Mouse (Mus musculus) cerebellum, adult (tissue): ENCODE measurements around the gene Cobll1.

Experiments
- ATAC-seq: cut with Nextera tagmentation; 2 replicates; pipeline ENCODE4 v1.9.2; 2017; ENCODE audit warnings: mild to moderate bottlenecking, moderate library complexity, mixed read lengths; ENCODE audit not compliant: insufficient number of reproducible peaks, low FRiP score, low TSS enrichment

The Cobll1 gene

DNA sequence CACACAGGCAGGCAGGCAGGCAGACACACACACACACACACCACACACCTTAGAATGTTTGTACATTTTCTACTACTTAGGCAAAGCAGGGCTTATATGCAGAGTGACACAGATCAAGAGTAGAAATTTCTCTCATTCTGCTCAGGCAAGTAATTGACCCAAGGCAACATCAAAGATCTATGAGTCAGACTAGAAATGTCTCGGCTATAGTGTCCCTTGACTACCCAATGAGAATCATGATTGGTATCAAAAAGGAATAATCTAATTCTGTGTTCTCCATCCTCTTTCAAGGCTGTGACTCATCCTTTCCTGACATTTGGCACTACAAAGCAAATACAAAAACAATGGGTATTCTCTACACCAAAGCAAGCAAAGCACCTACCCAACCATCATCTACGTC, 77.5 kb downstream of the Cobll1 start:
- ATAC-seq = no peak

DNA sequence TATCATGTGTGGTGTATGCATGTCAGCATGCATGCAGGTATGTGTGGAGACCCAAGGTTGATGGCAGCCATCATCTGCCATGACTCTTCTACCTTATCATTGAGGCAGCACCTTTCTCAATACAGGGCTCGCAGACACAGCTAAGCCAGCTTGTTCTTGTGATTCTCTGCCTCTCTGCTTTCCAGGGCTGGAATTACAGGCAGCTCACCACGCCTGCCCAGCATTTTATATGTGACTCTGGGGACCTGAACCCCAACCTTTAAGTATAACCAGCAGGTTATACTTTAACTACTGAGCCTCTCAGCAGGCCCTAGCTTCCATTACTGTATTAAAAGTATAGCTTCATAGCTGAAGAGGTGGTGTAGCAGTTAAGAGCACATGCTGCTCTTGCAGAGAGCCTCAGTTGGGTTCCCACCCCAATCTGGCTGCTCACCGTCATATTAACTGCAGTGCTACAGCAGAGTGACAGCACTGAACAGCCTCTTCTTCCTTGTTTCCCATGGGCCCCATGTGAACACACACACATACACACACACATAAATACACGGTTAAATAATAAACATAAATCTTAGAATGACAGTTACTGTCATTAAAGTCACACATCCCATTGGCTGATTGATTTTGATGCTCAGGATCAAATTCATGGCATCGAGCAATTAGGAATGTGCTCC, 81.1 kb downstream of the Cobll1 start:
- ATAC-seq = no peak

DNA sequence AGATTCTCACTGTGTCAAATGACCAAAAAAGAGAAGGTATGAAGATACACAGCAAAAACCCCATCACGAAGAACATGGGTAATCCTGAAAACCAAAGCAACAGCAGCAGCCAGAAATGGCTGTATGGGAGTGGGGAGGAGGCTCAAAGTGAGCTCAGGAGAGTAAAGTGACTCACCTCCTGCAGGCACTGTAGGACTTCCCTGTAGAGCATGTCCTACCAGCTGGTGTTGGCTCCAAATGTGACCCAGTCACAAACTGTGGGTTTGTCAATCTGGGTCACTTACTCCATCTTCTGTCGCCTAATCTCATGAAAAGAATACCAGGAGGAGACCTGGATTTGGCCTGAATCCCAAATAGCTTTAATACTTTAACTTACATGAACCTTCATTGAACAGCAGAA, 81.9 kb downstream of the Cobll1 start:
- no peak for ATAC-seq

DNA sequence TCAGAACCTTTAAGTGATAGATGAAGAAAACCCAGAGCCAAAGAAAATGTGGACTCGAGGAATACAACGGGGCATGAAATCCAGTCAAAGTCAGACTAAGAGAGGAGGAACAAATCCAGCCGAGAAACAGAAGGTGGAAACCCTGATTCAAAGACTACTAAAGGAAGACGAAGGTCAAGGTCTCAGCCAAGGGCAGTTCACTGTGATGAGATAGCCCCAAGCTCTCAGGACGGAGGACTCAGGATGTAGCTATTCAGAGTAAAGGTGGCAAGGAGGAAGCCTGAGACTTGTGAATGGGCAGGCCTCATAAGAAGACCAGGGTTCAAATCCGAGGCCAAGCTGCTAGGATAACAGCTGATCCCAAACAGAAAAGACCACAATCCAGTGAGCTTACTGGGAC, 90.3 kb downstream of the Cobll1 start:
- ATAC-seq = no peak

DNA sequence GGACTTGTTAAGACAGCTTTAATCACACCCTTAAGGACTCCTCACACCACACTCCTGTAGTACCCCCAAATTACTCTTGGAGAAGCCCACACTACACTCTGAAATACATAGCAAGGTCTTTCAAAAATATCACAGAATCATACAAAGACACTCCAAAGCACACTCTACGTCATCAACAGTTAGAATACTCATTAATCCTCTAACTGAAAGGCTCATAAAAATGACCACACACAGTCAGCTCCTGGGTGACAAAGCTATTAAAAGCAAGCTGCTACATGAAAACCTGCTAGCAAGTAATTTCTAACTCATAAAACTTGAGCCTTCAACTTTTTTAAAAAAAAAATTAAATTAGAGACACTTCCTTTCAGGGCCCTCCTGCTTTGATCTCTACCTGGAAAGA, 91.8 kb downstream of the Cobll1 start:
- no peak for ATAC-seq

DNA sequence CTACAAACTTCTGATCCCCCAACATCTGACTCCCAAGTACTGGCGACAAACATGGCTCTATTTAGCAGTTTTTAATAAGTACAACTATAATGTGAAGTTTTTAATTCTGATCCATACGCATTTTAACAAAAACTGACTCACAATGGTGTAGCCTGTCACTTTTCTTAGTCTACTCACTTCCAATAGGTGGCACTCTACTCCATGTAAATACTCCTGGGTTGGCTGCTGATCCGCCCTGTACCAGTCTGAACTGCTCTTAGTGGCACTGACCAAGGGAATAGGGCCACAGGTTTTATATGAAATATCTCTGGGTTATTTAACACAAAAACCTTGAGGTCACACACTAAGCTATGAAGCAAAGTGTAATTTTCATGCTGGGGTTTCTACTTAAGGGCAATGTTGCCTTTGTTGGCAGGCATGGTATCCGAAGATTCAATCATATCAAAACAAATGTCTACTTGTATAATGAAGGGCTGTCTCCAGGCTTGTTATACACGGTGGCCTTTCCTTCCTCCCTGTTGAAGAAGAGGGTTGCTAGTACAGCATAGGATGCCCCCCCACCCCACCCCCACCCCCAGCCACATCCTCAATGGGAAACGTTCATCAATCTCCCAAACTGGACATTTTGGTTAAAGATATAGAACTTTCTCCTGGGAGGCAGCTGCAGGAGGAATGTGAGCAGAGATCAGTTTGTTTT, 93.6 kb downstream of the Cobll1 start:
- no peak for ATAC-seq

DNA sequence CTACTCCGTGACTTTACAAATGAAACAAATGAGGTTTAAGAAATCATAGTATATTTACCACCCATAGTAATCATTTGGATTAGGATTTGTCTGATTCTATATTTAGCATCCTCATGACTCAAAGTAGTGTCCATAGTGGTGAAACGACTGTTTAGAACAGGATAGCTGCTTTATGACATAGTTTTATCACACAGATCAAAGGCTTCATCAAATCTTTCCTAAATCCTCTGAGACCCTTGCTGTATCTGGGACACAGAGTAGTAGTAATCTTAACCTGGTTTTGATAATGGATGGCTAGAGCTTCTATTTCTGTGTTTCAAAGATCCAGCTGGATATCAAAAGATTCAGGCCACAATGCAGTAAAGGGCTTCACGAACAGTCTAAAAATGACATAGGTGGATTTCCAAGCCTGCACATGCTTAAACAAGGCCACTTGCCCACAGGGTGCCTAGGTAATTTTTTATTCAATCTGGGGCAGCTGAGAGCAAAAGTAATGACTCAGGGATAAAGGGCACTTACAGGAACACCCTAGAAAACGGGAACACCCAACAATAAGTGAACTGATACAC, 98.0 kb downstream of the Cobll1 start:
- ATAC-seq = no peak

DNA sequence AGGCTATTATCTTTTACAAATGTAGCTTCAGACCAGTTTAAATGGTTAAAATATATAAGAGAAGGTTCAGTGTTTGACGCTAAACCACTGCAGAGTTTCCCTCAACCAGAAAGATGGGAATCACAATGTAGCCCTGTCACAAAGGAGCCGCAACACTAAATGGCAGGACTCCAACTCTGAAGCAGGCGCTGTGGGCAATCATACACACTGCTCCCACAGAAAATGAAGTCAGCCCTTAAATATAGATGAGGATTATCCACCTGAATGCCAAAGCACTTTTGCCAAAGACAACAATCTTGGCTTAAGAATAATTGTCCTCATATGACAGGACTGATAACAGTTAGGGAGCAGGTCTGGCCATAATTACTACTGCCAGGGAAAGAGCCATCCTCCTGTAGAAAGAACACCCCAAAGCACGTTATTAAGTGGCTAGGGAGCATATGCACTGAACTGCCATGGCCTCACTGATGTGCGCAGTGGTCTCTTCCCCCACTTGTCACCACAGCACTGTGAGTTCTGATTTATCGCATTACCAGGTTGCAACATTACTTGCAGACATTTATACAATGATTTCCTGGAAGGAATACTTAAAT, 98.8 kb downstream of the Cobll1 start:
- peak; percentile 53 for ATAC-seq

DNA sequence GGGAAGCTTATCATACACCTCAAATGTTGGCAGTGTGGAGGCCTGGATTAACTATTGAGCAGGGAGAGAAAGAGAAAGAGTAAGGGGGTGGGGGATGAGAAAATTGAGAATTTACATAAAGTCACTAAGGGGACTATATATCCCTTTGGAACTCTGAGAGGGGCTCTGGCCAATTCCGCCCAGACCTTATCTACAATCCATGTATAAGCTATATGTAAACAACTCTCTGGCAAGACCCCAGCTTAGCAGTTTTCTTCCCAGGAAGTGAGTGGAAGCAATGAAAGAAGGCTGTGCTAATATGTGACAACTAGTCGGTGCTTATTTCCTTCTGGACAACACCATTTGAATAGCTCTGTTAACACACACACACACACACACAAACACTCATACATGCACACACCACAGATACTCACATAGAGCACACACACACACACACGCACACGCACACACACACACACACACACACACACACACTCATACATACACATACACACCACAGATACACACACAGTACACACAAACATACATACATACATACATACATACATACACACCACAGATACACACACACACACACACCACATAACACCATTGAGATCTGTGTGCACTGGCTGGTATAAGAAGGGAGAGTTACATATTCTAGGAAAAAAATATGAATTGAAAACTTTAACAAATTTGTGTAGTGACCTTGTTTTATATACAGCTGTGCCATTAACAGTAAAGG, 99.4 kb downstream of the Cobll1 start:
- no peak for ATAC-seq

DNA sequence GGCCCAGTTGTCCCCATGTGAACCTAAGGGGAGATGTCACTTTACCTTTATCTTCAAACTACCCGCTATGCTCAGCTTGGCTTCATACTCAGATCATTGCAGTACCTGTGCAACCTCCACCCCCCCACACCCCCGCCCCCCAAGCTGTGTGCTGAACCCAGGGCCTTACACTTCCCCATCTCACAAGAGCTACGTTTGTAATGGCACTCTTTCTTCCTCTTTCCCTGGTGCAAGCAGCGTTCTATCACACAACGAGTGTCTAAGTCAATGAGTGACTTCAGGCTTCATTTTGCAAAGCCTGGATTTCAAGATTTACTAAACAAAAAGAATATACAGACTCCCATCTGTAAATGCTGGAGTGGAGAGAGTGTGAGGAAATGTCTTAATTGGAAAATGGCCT, 100.2 kb downstream of the Cobll1 start:
- ATAC-seq = no peak

DNA sequence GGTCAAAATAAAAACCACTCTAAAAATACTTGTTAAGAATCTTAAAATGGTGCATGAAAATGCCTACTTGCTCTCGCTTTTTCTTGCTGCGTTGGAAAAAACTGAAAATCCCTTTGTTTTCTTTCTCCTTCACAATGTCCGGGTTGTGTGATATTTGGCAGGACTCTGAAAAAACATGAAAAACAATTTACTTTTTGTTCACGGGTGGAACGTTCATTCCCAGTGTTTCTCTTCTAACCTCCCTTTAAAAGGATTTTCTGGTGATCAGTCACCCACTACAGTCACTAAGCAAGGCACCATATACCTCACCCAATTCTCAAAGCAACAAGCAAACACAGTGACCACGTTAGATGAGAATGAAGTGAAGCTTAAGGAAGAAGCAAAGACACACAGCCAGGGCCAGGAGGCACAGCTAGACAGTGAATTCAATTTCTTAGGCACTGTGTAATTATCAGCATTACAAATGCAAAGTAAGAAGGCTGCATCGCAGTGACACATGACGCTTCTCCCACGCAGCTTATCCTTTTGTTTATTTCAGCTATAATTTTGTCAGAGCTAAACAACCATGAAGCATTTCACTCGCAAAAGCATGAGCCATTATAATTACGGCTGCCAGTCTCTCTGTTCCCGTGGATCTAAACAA, 112.9 kb downstream of the Cobll1 start:
- no peak for ATAC-seq

DNA sequence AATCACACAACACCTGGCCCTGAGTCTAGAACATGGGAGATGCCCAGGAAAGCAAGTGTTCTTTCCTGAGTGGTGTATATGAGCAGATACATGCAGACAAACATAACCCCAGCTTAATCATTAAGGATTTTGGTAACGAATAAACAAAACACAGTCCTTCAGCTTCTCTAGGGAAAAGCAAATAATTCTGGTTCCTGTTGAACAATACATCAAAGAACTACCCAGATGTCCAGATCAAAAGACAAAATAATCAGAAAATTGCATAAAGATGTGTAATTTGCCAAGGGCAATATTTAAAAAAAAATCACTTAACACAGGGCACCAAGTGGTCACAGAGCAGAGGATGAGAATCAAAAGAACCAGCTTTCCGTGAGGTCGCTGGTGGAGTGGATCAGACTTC, 115.5 kb downstream of the Cobll1 start:
- ATAC-seq = no peak

DNA sequence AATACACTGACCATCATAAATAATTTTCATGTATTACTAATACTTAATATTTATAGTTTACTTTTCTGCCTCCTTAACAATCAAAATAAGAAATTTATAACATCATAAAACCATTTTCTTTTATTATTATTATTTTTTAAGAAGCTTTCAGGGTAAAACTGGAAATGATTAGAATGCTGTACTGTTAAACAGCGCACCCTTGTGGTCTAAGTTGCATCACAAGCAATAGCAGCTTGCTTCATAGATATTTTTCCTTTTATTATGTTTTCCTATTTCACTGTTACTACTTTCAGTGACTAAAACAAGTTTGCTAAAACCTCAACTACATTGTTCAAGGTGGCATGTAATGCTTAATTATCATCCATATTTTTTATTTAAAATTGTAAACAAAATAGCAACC, 117.8 kb downstream of the Cobll1 start:
- no peak for ATAC-seq

DNA sequence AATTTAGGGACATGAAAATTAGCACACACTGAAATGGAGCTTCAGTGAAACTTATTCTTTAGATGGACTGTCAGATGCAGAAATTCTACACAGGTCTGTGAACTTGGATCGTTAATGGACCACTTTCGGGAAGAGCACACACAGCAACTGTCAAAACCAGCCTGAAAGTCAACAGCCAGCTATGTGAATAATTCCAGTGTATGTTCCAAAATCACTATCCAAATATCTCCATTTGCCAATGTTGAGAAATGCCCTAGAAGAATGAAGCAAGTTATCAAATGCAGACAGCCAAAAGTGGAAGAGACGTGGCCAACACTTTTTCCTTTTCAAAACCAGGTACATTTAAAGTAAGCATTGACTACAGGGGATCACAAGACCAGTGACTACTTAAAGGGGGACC, 118.2 kb downstream of the Cobll1 start:
- no peak for ATAC-seq

DNA sequence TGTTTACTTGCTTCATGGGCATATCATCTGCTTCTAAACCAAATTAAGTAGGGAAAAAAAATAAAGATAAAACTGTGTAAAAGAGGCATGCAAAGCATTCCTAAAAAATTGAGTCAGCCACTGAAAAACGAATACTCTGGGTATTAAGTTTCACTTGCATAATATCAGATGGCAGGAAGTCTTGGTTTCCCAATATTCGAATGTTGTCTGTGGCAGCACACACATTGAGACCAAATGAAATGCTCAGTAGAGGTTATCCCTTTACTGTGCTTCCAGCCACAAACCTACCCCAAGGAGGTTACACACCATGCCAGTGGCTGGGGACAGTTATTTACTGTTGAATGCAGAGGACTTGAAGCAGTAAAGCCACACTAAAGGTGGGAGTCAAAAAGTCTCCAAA, 119.1 kb downstream of the Cobll1 start:
- no peak for ATAC-seq

DNA sequence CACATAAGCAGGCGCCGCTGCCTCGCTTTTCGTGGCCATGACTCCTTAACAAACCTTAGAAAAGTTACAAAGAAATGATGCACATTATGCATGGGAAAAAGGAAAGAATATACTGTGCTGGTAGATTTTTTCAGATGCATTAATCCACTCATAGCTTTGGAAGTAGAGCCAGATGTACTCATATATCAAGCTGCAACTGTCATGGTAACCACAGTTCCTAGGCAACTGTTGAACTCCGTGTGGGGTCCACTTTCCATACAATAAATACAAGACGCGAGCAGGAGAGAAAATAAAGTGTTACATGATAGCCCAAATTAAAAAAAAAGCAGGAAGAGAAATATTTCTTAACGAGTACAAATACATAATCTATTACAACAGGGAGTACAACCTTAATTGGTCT, 119.5 kb downstream of the Cobll1 start:
- no peak for ATAC-seq

DNA sequence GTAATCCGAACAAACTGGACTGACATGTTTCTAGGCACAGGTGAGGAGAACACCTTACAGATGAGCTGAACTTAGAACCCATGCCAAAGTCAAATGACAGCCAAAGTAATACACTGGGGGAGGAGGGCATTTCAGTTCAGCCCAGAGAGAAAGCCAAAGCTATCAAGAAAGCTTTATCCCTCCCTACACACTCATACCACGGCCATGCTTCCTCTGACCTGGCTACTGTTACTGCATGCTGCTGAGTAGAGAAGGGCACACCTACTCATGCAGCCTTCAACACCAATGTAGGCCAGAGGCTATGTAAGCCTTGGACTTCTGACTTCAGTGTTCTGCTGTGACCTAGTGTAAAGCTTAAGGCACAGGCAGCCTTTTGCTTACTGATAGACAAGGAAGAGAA, 120.1 kb downstream of the Cobll1 start:
- no peak for ATAC-seq

DNA sequence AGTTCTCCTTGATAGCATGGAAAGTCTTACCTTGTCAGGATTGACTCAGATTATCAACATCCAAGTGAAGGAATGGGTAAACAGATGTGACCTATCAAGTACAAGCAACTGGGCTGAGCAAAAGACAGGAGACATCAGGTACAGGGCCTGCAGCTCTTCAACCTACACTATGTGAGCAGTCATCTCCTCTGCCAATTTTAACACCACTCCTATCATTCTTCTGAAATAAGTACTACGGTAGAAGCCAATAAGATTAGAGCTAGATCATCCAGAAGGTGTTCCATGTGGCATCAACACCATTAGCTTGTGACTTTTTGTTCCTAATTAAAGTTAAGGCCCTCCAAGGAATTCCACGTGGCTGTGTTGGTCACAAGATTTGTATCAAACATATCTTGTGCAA, 121.3 kb downstream of the Cobll1 start:
- ATAC-seq = no peak

DNA sequence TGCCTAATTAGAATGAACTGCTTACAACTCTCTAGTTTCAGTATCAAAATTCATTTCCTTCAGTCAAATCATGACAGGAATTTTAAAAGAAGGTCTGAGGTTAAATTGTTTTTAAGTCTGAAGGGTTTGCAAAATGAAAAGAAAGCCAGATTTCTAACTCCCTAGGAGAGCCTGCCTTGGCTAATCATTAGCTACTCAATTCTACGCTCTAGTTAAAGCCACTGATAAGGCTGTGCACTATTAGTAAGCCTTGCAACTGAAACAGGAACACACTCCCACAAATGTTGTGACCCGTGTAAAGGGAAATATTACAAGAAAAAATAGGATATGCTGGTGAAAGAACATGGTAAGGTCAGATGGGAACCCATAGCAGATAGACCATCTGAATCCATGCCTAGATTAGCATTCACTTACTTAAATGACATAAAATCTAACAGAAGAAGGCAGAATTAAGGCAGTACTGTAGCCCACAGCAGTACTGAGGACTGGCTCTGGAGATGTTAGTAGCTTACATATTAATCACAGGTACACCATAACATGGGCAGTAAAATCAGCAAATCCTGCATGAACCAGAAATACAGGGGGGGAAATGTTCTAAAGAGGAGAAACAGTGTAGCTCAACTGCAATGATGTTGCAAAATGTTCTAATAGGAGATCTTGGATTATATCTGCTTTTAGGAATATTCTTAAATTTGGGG, 122.6 kb downstream of the Cobll1 start:
- ATAC-seq = no peak

DNA sequence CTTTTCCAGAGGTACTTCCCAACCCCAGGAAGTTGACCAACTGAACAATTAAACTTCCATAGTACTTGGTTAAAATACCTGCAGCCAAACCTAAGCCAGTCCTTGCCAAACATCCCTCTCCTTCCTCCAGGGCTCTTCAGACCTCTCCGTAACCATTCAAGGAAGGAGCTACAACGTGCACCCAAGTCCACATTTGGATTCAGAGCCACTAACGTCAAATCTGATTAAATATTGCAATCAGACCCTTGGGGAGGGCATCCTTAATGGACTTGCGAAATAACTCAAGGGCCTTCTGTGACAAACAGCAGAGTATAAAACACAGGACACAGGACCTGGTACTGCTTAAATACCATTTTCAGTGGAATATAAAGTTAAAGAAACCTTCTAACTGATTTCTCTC, 126.0 kb downstream of the Cobll1 start:
- ATAC-seq = no peak
